Comparison of ENCODE assay signal across 8 mouse cellular contexts in the genomic region with DNA sequence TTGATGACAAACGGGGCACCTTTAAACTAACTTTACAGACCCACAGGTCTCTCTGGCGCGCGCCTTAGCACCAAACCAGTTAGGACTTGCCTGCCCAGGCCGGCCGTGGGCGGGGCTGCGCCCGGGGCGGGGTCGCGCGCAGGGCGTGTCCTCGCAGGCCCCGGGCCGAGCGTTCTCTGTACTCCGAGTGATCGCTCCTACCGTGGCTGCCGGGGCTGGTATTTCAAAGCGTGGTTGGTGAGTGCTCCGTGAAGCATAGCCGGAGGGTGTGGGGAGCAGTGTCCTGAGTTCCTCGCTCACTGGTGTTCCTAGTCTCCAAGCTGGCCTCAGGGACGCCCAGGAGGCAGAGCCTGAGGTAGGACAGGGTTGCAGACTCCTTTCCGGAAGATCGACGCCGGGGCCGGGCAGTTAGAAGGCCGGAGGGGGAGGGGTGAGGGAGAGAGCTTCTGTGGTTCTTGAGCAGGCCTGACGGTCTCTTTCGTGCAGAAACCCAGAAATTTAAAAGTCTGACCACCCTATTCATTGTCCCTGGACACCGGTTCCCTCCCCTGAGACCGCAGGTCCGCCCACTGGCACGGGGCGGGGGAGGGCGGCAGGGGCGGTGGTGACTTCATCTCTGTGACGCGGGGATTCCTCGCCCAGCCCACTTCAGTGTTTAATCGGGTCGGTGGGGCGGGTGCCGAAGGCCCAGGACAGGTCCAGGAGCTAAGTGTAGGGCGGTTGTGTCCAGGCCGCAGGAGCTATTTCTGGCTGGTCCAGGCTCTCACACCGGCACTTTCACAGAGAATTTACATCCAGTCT. TPM values are rescaled to one million over a fixed set of nuclear protein-coding genes. Genes with fewer than 3 reads are reported as not detected.
A peak's percentile ranks its signal among the peaks of the same experiment; 100 is the strongest.
DNase-seq lines count a peak whose midpoint lies in the region; ATAC-seq and TF ChIP-seq lines count a peak whose summit lies in the region.

Gene Cd151, plus strand, starts transcription at position 163 of the 801 bp plus-strand sequence.

- POLR2A ChIA-PET in Patski (lab: Charles Lee) = interaction anchor here (0.6 to 5.2 kb wide), 10 partner anchors 11 to 251 kb away, joined by 3 to 64 read pairs (median 3); partner anchors contain the start of genes Pnpla2 and Rplp2

- peak within 1 kb of the TSS; percentile 89 for H3K27ac ChIP-seq in hindbrain, embryonic 14.5 days
- H3K27ac ChIP-seq in left cerebral cortex, adult 2 months = peak within 1 kb of the TSS; percentile 82
- peak within 1 kb of the TSS; percentile 82 for H3K27ac ChIP-seq in macrophage

- peak within 1 kb of the TSS; percentile 35 for H3K4me3 ChIP-seq in hindbrain, embryonic 14.5 days (replicated peaks; ENCODE audit: low read length)
- H3K4me3 ChIP-seq in left cerebral cortex, adult 2 months = peak within 1 kb of the TSS; percentile 65
- H3K4me3 ChIP-seq in macrophage (ENCODE audit: inconsistent target) = peak within 1 kb of the TSS; percentile 92

- no peak for DNase-seq in Patski (ENCODE audit: low read depth, low spot score)
- peak; percentile 84 for DNase-seq in cerebellum, adult 9-11 months
- peak; percentile 88 for DNase-seq in gastrocnemius, adult 18-20 months (ENCODE audit: low spot score)
- DNase-seq in hindbrain, embryonic 14.5 days (ENCODE audit: low spot score) = peak; percentile 63
- DNase-seq in left cerebral cortex, adult 2 months (ENCODE audit: extremely low spot score in 1 of 2, low spot score in 2 of 2) = peak; percentile 70
- DNase-seq in right cerebral cortex, postnatal 25 days = peak; percentile 68
- peak; percentile 91 for DNase-seq in yolk sac, embryonic 10.5 days (ENCODE audit: low spot score)

- intact Hi-C loops in left cerebral cortex, adult 2 months (cut with DNase I) = no loop called here

- no peaks in the 10 kb centered on the region for H3K9me3 ChIP-seq in hindbrain, embryonic 14.5 days (ENCODE audit: control insufficient read depth, low read length)

- peak within 1 kb of the TSS; percentile 71 for H3K4me2 ChIP-seq in hindbrain, embryonic 14.5 days (replicated peaks)

- peak within 1 kb of the TSS; percentile 74 for H3K9ac ChIP-seq in hindbrain, embryonic 14.5 days

- no peaks in the 10 kb centered on the region for H3K27me3 ChIP-seq in Patski
- peaks cover 46% of the 10 kb centered on the region for H3K27me3 ChIP-seq in hindbrain, embryonic 14.5 days (ENCODE audit: control insufficient read depth, insufficient read depth, low read length)

- TF ChIP-seq CTCF in Patski (IDR thresholded peaks at IDR 0.05) = no peak
- TF ChIP-seq CTCF in left cerebral cortex, adult 2 months (IDR thresholded peaks at IDR 0.05) = no peak

- H3K36me3 ChIP-seq in hindbrain, embryonic 14.5 days (replicated peaks; ENCODE audit: control insufficient read depth, insufficient read depth) = peaks cover 26% of the 10 kb centered on the region
- peaks cover 16% of the 10 kb centered on the region; the same call in 1 of the 2 replicates for H3K36me3 ChIP-seq in macrophage (ENCODE audit: inconsistent target)

- peaks cover 38% of the 10 kb centered on the region for H3K79me2 ChIP-seq in macrophage (ENCODE audit: inconsistent target)

- in situ Hi-C loops in Patski (cut with MboI; ENCODE audit: low pct_unique_long_range_greater_than_20kb) = loop anchor here (25.0 kb wide), 1 partner anchor 920 kb away; the partner anchor contains the start of genes Ctsd and Gm49369

- WGBS in hindbrain, embryonic 14.5 days = under 1% methylated on average over 52 of the region's 52 CpGs
- WGBS in macrophage (ENCODE audit: missing documents) = 1% methylated on average over 46 of the region's 52 CpGs

- peak; percentile 53 for ATAC-seq in Patski
- ATAC-seq in hindbrain, embryonic 14.5 days (ENCODE audit: low FRiP score) = peak; percentile 62

- CTCF ChIA-PET in Patski (lab: Charles Lee) = interaction anchor here (1.0 to 3.7 kb wide), 6 partner anchors 9 to 58 kb away, joined by 3 to 16 read pairs (median 8); no protein-coding TSS in a partner anchor

- H3K4me1 ChIP-seq in hindbrain, embryonic 14.5 days (replicated peaks; ENCODE audit: control insufficient read depth, insufficient read depth, low read length) = peaks cover 30% of the 10 kb centered on the region

RNA-seq across cellular contexts. Expression of gene Cd151, which starts in this region (rescaled TPM):
- polyA plus RNA-seq in Patski (2021) = 551 TPM
- total RNA-seq in gastrocnemius, adult 18-20 months (2021) = 10 to 100 TPM; 82.6 to 90.7 TPM
- 47.0 and 50.4 TPM in 2 replicates for polyA plus RNA-seq in hindbrain, embryonic 14.5 days (2014; fragmentation: Nextera tagmentation; extraction: Ambion mirVana)
- 10 to 100 TPM; 30.7 to 31.4 TPM for total RNA-seq in left cerebral cortex, adult 2 months (2021)
- total RNA-seq in macrophage (2018; cell fraction: chromatin; rRNA removed) = 10 to 100 TPM in 24 of 26 experiments, 1 to 10 TPM in 2; 5.1 to 58.6 (median 27.5) TPM
- total RNA-seq in macrophage (2018; cell fraction: cytosol; rRNA removed) = 10 to 100 TPM; 32.3 to 71.3 (median 44.7) TPM
- total RNA-seq in macrophage (2018; cell fraction: nucleus; rRNA removed) = 10 to 100 TPM; 22.8 to 70.2 (median 40.4) TPM
- polyA plus RNA-seq in macrophage (2018) = 58.4 to 83.6 TPM (median 60.3 TPM) in 3 replicates

Comparison
In these comparisons a context has a peak if more than half of its experiments do, and no peak if none do; other contexts are left out.
1. H3K4me3 ChIP-seq: peak in every context shown above with its lines; median percentile 92 in macrophage; 65 in left cerebral cortex, adult 2 months; 35 in hindbrain, embryonic 14.5 days.